ENCODE assay signal across 22 mouse cellular contexts in the genomic region with DNA sequence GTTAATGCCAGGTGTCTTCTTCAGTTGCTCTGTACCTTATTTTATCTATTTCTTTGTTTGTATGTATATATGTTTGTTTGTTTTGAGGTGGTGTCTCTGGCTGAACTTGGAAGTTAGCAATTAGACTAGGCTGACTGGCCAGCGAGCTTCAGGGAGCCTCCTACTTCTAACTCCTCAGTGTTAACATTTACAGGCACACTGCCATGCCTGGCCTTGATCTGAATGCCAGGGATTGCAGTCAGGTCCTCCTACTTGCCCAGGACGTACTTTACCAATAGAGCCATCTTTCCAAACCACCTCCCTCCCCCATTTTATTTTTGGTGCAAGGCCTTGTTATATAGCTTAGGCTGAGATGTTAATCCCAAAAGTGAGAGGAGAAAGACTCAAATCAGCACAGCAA.
DNase-seq lines count a peak whose midpoint lies in the region; ATAC-seq lines count a peak whose summit lies in the region.
"Had no signal": no experiment of that assay in that cellular context is flagged by ENCODE, and none has a peak within 500 bp of the region (broad histone marks: within the 10 kb centered on the region; RNA-seq: fewer than 3 reads in every experiment).

No protein-coding gene starts in this region.

- no peak for ATAC-seq in megakaryocyte-erythroid progenitor cell, adult 5-6 weeks (replicated peaks; ENCODE audit: low FRiP score, low TSS enrichment, poor library complexity, severe bottlenecking)
- ATAC-seq: forebrain, embryonic 13.5 days; forebrain, embryonic 16.5 days; hindbrain, embryonic 16.5 days; intestine, embryonic 15.5 days; Patski had no signal

- DNase-seq in ovary, adult 18-20 months (ENCODE audit: low spot score), result peak; percentile 9
- no peak for DNase-seq in ovary, postnatal 14 days (ENCODE audit: low spot score)
- peak; percentile 58 for DNase-seq in adrenal gland, postnatal 14 days
- peak; percentile 31 for DNase-seq in fat pad, adult 2 months (ENCODE audit: extremely low read depth, low read depth, low spot score)
- no peak for DNase-seq in heart, adult 8-10 months (ENCODE audit: low spot score)
- no peak for DNase-seq in right cerebral cortex, adult 2 months (ENCODE audit: low spot score in 2 of 2)
- no peak for DNase-seq in lung, postnatal 14 days
- DNase-seq: cerebellum, adult 11 months; cerebellum, adult 8-10 months; cerebellum, postnatal 10 days; cerebellum, postnatal 36 days; embryo, embryonic 11 days; gastrocnemius, postnatal 10 days; gastrocnemius, postnatal 36 days; heart, adult 2 months; heart, postnatal 36 days had no signal

Comparison
In these comparisons a context has a peak if more than half of its experiments do, and no peak if none do; other contexts are left out.
1. DNase-seq: peak in ovary, adult 18-20 months (single experiment), adrenal gland, postnatal 14 days (single experiment) and fat pad, adult 2 months (single experiment); none in ovary, postnatal 14 days (single experiment), heart, adult 8-10 months (single experiment), right cerebral cortex, adult 2 months (0 of 2) and lung, postnatal 14 days (single experiment).